Mouse (Mus musculus) brown adipose tissue, adult 24 weeks (tissue): ENCODE results near the gene Lyst. TPM values are rescaled to one million over a fixed set of nuclear protein-coding genes. Genes with fewer than 3 reads are reported as not detected.

ENCODE experiments used
- H3K27ac ChIP-seq: fragments of 200-500 bp; replicated peaks from 2 replicates; pipeline ENCODE4 v1.5.1; 2012; ENCODE audit warnings: low read depth, mild to moderate bottlenecking, low read length
- H3K4me1 ChIP-seq: fragments of 200-500 bp; 2 replicates; pipeline ENCODE4 v1.6.1; 2012; ENCODE audit warnings: low read length, mixed read lengths; ENCODE audit not compliant: control insufficient read depth, insufficient read depth, insufficient read length
- H3K4me3 ChIP-seq: fragments of 200-500 bp; 2 replicates; pipeline ENCODE4 v1.5.1; 2012; ENCODE audit warnings: low read depth, mild to moderate bottlenecking, low read length, moderate library complexity; ENCODE audit not compliant: insufficient read depth
- polyA plus RNA-seq: library from polyadenylated mRNA; stranded (reverse); fragments of >200 nt; gene quantifications from 2 replicates; pipeline ENCODE4 v1.2.4, GENCODE M21; 2012; ENCODE audit not compliant: missing spikeins, insufficient read depth, insufficient read length

The Lyst gene
- polyA plus RNA-seq, 1 experiment, result 21.4 TPM

DNA sequence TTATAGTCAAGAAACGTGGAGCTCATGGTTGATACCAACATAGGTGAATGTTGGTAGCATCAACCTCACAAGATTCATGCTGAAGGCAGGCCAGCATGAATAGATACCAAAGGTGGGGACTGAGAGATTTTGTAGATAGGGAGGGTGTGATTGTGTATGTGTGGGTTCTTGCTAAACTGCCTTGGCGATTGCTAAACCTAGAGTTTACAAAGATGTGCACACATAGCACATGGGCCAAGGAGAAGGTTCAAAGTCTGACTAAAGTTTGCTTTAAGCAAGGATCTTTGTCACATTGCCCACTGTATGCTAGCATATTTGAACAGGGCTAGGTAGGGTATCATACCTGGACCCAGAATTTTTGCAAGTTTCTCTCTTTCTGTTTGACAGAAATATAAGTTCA lies 1.2 kb upstream of the Lyst start:
- Histone ChIP-seq H3K27ac (no peak overlapping the region), H3K4me3 (no peak overlapping the region), H3K4me1 (no peaks in the 10 kb centered on the region; the same call in 1 of the 2 replicates)

DNA sequence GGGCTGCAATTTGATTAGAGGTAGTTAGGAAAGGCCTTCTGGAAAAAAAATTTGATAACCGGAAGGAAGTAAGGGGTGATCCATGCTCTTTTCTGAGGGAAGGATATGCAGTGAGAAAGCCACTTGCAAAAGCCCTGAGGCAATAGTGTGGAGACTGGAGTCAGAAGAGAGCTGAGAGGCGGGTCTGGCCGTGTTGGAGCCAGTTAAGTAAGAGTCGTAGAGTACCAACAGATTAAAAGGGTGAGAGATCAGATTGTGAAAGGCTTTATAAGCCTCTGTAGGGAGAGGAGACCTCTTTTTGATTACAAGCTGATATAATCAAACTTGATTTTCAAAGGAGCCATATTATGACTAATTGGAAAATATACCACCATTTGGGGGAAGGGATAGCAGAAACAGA lies 1.7 kb downstream of the Lyst start:
- H3K4me1 ChIP-seq, result no peaks in the 10 kb centered on the region
- no peak overlapping the region for H3K27ac ChIP-seq
- no peak overlapping the region for H3K4me3 ChIP-seq

DNA sequence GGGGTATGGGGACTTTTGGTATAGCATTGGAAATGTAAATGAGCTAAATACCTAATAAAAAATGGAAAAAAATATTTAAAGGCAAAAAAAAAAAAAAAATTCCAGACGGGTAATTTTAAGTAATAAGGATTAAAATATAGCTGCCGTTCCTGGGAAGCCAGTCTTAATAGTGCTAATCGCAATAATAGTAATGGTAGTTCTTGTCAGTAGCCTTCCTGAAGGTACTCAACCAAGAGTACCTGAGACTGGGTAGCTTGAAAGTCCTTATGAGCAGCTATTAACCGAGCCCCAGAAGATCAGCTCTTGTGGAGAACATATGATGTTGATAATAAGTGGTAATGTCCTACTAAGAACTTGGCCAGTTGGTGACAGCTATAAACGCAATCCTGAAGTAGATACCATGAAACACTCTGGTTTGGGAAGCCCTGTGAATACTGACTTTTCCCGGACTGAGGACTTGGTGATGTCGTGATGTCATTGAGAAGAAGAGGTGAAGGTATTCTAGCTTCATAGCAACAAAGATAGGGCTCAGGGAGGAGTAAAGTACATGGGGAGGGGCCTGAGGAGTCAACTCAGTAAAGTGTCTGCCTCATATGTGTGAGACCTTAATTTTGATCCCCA lies 6.3 kb downstream of the Lyst start:
- Histone ChIP-seq H3K4me1 (no peaks in the 10 kb centered on the region), H3K27ac (no peak overlapping the region), H3K4me3 (no peak overlapping the region)

DNA sequence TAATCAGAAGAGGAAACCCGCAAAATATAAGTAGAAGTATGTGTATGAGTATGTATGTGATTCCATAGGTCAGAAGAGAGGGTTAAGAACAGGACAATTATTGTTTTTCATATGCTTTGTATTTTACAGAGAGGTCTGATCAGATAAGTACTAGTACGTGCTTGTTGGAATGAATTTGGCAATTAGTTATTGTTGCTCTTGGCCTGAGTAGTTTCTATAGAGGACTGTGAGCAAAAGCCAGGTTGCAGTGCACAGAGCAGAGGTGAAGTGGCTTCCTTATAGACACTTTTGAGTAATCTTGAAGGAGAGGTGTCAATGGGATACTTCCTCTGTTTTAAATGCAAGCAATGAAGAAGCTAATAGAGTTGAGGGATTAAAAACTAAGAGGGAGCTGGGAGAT lies 7.7 kb downstream of the Lyst start:
- 0 out of 2 replicates have a peak, but pooled peaks cover 2% of the 10 kb centered on the region for H3K4me1 ChIP-seq
- no peak overlapping the region for H3K27ac ChIP-seq
- H3K4me3 ChIP-seq, result no peak overlapping the region

DNA sequence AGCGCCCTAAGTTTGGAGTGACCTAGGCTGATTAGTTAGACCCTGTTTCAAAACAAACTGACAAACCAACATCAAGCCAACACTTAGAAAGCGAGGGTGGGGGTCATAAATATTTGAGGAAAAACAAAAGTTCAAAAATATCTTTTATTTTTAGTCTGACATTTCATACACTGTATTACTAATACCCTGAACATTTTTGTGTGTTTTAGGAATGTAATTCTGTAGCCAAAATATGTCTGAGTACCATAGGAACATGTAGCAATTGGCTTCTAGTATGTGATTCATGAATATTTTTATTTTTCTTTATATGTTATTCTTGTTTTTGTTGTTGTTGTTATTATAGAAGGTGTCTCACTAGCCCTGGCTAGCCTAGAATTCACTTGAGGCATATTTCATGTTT lies 11.2 kb downstream of the Lyst start:
- no peak overlapping the region for H3K4me3 ChIP-seq
- no peak overlapping the region for H3K27ac ChIP-seq
- 0 out of 2 replicates have a peak, but pooled peaks cover 2% of the 10 kb centered on the region for H3K4me1 ChIP-seq

DNA sequence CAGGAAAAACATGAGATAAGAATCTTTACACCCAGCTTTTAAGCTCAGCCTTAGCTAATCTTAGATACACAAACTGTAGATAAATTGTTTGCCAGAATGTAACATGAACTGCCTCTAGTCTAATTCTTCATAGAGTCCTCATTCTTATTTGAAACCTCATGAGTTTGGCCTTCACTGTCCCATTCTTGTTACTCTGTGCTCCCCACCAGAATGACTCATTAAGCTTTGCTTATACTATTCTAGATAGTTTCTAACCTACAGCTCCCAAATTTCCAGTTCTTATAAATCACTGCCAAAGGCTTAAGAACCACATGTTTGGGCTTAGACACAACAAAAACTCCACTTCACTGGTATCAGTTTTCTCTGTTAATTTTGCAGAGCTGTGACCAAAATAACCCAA lies 16.0 kb downstream of the Lyst start:
- 0 out of 2 replicates have a peak, but pooled peaks cover 2% of the 10 kb centered on the region for H3K4me1 ChIP-seq
- H3K27ac ChIP-seq, result no peak overlapping the region
- H3K4me3 ChIP-seq, result no peak overlapping the region

DNA sequence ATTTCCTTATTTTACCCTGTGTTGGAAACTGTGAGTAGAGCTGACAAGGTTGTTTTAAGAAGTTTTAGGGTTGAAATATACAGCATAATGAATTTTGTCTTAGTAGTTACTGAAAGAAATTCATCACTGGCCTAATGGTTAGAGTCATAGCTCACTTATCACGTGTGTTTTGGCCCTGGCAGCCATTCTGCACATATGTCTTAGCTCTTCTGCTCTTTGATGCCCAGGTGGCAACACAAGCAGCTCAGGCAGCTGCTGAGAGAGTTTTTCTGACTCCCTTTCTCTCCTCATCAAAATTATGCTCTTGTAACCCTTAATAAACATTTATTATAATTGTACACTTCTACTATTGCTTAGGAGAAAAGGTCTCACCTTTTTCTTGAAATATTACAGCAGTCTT lies 18.1 kb downstream of the Lyst start:
- no peaks in the 10 kb centered on the region for H3K4me1 ChIP-seq
- no peak overlapping the region for H3K27ac ChIP-seq

DNA sequence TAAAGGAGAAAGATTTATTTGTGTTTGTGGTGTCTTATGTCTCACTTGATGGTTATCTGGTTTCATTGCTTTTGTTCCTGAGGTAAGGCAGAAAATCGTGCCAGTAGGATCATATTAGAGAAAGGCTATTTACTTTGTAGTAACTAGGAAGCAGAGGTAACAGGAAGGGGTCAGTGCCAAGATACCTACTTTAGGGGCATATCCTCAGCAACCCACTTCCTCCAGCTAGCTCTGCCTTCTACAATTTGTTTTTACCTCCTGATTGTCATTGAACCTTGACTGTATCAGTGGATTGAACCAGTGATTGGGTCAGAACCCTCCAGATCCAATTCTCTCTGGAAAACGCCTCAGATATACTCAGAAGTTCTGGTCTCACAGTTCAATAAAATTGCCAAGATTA lies 19.5 kb downstream of the Lyst start:
- Histone ChIP-seq H3K4me3 (no peak overlapping the region), H3K27ac (no peak overlapping the region), H3K4me1 (no peaks in the 10 kb centered on the region)

More for the DNA sequence above, 18.1 kb downstream of the Lyst start:
- H3K4me3 ChIP-seq, result no peak overlapping the region

DNA sequence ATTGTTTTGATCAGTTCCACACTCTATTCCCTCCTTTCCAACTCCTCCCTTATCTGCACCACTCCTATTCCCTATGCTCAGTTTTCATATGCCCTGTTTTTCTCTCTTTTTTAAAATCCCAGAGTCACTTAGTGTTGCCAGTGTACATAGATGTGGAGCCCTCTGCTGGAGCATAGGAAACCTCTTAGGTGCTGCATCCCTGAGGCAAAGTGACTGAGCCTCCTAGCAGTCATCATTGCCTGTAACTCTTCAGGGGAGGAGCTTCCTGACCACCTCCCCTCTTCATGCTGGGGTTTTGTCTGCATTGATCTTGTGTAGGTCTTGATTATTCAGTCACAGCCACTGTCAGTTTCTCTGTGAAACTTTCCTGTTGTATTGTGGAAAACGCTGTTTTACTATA lies 22.7 kb downstream of the Lyst start:
- Histone ChIP-seq H3K4me3 (no peak overlapping the region), H3K27ac (no peak overlapping the region), H3K4me1 (no peaks in the 10 kb centered on the region)

DNA sequence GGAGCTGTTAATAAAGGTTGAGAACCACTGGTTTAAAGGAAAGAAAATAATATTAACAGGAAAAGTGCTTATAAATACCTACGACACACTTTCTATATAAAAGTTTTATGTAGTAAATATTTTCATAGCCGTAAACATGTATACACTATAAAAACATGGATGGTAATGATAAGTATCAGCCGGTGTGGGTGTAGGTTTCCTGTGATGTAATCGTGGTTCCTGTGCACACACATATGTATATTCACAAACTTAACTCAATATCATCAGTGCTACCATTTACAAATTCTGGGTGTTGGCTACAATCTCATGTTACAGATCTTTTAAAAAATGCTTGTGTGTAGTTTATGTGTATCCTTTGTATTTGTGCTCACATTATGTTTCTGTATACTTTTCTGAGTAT lies 24.0 kb downstream of the Lyst start:
- Histone ChIP-seq H3K4me3 (no peak overlapping the region), H3K27ac (no peak overlapping the region), H3K4me1 (no peaks in the 10 kb centered on the region)

DNA sequence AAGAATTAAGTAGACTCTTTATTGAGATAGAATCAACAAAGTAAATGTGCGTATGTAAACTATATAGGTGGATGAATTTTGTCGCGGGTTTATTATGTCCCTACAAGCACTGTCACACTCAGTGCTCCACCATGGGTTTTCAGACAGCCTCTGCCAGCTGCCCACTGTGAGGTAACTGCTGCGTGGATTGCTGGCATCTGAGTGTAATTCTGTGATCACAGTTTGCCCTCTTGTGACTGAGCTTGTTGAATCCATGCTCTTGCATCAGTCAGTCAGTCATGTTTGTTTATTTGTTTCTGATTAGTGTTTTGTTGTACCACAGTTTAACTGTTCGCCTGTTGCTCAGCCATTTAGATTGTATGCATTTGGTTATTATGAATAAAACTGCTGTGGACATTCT lies 31.3 kb downstream of the Lyst start:
- H3K27ac ChIP-seq, result no peak overlapping the region
- H3K4me1 ChIP-seq, result no peaks in the 10 kb centered on the region
- H3K4me3 ChIP-seq, result no peak overlapping the region

DNA sequence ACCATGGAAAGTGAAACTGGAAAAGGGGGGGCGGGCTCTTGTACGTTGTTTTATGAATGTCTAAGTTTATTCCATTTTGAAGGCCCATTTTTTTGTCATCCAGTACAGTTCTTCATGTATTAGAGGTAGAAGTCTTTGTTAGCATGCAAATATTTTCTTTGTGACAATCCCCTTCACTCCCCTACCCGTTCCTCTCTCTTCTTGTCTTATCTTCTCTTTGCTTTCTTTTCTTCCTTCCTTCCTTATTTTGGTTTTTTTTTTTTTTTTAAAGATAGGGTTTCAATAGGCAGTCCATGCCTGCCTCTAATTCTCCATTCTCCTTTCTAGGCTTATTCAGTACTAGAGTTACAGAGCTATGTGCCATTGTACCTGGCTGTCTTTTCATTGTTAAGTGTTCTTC lies 32.4 kb downstream of the Lyst start:
- Histone ChIP-seq H3K4me1 (no peaks in the 10 kb centered on the region), H3K4me3 (no peak overlapping the region), H3K27ac (no peak overlapping the region)

DNA sequence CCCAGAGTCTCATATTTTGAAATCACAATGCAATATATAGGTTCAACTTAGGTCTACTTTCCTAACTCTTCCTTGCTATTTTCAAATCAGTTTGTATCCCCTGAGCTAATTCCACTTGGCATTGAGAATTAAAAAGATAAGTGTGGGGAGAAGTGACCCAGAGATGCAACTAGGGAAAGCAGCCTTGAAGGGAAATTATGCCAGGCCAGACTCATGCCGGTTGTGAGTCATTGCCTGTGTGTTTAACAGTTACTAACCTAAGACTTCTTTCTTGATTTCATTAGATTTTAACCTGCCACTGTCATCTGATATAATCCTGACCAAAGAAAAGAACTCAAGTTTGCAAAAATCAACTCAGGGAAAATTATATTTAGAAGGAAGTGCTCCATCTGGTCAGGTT lies 43.5 kb downstream of the Lyst start:
- Histone ChIP-seq H3K4me3 (no peak overlapping the region), H3K27ac (no peak overlapping the region), H3K4me1 (no peaks in the 10 kb centered on the region; the same call in 1 of the 2 replicates)

DNA sequence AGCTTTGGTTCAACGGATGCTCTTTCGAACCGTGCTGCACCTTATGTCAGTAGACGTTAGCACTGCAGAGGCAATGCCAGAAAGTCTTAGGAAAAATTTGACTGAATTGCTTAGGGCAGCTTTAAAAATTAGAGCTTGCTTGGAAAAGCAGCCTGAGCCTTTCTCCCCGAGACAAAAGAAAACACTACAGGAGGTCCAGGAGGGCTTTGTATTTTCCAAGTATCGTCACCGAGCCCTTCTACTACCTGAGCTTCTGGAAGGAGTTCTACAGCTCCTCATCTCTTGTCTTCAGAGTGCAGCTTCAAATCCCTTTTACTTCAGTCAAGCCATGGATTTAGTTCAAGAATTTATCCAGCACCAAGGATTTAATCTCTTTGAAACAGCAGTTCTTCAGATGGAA lies 44.5 kb downstream of the Lyst start:
- Histone ChIP-seq H3K27ac (no peak overlapping the region), H3K4me3 (no peak overlapping the region), H3K4me1 (no peaks in the 10 kb centered on the region; the same call in 1 of the 2 replicates)

DNA sequence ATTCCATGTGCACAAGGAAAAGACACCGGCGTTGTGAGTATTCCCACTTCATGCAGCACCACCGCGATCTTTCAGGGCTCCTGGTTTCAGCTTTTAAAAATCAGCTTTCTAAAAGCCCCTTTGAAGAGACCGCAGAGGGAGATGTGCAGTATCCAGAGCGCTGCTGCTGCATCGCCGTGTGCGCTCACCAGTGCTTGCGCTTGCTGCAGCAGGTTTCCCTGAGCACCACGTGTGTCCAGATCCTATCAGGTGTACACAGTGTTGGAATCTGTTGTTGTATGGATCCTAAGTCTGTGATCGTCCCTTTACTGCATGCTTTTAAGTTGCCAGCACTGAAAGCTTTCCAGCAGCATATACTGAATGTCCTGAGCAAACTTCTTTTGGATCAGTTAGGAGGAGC lies 45.0 kb downstream of the Lyst start:
- H3K4me1 ChIP-seq, result no peaks in the 10 kb centered on the region; the same call in 1 of the 2 replicates
- no peak overlapping the region for H3K4me3 ChIP-seq
- no peak overlapping the region for H3K27ac ChIP-seq

DNA sequence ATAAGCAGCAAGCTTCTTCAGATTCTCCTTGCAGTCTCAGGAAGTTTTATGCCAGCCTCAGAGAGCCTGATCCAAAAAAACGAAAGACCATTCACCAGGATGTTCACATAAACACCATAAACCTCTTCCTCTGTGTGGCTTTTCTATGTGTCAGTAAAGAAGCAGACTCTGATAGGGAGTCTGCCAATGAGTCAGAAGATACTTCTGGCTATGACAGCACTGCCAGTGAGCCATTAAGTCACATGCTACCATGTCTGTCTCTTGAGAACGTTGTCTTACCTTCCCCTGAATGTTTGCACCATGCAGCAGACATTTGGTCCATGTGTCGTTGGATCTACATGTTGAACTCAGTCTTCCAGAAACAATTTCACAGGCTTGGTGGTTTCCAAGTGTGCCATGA lies 47.4 kb downstream of the Lyst start:
- Histone ChIP-seq H3K4me1 (no peaks in the 10 kb centered on the region; the same call in 1 of the 2 replicates), H3K4me3 (no peak overlapping the region), H3K27ac (no peak overlapping the region)
